Mouse (Mus musculus): ENCODE results near the gene Astl. TPM values are rescaled to one million over a fixed set of nuclear protein-coding genes. Genes with fewer than 3 reads are reported as not detected.
"Not testable (repeated sequence)": the region's sequence is repeated elsewhere in the genome, so short reads cannot be mapped to it uniquely, and the experiment has no call there.

Gene Astl
- not detected in 2 replicates for polyA plus RNA-seq (2012)

DNA sequence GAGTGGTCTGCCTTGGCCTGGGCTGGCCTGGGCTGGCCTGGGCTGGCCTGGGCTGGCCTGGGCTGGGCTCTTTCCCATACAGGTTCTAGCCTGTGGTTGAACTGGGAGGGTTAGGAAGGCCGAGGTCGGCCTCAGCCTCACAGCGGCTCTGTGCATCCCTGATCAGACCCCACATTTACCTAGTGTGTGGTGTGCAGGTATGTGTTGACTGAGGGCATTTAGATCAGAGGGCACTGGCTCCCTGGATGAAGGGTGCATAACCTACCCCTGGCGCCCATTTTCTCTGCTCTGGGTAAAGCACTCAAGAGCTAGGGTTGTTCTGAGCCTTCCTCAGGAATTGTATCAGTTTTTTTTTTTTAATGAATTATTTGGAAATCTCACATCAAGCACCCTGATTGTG is at the start of gene Astl:
Gene Astl, plus strand, starts transcription at position 224 of the 400 bp plus-strand sequence.
- Histone ChIP-seq H3K4me1 (ENCODE audit: control insufficient read depth) (peaks cover 18% of the 10 kb centered on the region), H3K36me3 (ENCODE audit: control insufficient read depth) (no peaks in the 10 kb centered on the region), H3K27me3 (ENCODE audit: control insufficient read depth) (peaks cover 38% of the 10 kb centered on the region), H3K4me3 (replicated peaks) (no peak within 1 kb of the TSS), H3K9me3 (ENCODE audit: control insufficient read depth, low read length) (no peaks in the 10 kb centered on the region)
- no peak for TF ChIP-seq TAL1 (IDR thresholded peaks at IDR 0.05; ENCODE audit: low read length)
- no peak for TF ChIP-seq GATA1 (IDR thresholded peaks at IDR 0.05; ENCODE audit: low read length)

DNA sequence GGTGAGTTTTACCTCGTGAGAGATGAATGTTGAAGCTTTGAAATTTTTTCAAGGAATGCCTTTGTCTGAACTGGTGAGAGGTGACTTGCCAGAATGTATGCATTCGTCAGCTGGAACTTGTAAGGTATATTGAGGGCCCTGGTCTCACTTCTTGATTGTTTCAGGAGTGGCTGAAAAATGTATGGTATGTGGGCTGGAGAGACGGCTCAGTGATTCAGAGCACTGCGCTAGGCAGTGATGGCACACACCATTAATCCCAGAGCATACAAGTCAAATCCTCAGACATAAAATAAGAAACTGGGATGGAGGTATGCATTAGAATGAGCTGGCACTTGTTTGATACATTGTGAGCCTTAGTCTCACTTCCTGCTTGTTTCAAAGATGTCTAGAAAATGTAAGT is 46.2 kb upstream of the Astl start:
- Histone ChIP-seq H3K4me3 (replicated peaks) (no peak overlapping the region), H3K9me3 (ENCODE audit: control insufficient read depth, low read length) (no peaks in the 10 kb centered on the region), H3K4me1 (ENCODE audit: control insufficient read depth) (no peaks in the 10 kb centered on the region), H3K36me3 (ENCODE audit: control insufficient read depth) (peaks cover 92% of the 10 kb centered on the region), H3K27me3 (ENCODE audit: control insufficient read depth) (no peaks in the 10 kb centered on the region)
- no peak for TF ChIP-seq TAL1 (IDR thresholded peaks at IDR 0.05; ENCODE audit: low read length)
- TF ChIP-seq GATA1 (IDR thresholded peaks at IDR 0.05; ENCODE audit: low read length): no peak

DNA sequence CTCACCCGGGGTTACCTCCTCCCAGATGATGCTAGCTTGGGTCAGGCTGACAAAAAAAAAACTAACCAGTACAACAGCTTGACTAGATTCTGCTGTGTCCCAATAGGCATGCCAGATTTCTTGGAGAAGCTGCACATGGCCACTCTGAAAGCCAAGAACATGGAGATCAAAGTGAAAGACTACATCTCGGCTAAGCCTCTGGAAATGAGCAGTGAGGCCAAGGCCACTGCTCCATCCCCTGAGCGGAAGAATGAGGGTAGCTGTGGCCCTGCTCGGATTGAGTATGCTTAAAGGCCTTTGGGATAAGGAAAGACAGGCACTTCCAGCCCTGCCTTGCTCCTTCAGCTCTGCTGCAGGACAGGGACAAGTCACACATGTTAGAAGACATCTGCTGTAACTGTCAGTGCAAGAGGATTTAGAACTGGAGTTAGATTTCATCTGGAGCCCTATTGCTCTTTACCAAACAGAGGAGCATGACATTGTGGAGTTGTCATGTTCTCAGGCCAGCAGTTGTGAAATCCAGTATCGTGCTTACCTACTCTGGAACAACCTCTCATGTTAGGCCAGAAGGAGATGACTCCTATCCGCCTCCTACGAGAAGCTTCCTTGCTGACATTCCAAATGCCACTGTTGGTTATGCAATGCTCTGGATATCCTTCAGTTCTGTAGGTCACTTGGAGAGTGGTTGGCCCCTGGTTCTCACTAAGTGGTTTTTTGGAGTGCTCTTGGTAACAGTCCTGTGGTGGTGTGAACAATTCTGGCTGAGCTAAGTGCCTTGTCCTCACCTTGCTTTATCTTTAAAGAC is 41.2 kb upstream of the Astl start:
- no peak overlapping the region for H3K4me3 ChIP-seq (replicated peaks)
- H3K9me3 ChIP-seq (ENCODE audit: control insufficient read depth, low read length): peaks cover under 1% of the 10 kb centered on the region; the same call in 1 of the 2 replicates
- peaks cover 99% of the 10 kb centered on the region for H3K36me3 ChIP-seq (ENCODE audit: control insufficient read depth)
- H3K4me1 ChIP-seq (ENCODE audit: control insufficient read depth): no peaks in the 10 kb centered on the region
- no peak for TF ChIP-seq TAL1 (IDR thresholded peaks at IDR 0.05; ENCODE audit: low read length)
- no peak for TF ChIP-seq GATA1 (IDR thresholded peaks at IDR 0.05; ENCODE audit: low read length)
- H3K27me3 ChIP-seq (ENCODE audit: control insufficient read depth): no peaks in the 10 kb centered on the region

DNA sequence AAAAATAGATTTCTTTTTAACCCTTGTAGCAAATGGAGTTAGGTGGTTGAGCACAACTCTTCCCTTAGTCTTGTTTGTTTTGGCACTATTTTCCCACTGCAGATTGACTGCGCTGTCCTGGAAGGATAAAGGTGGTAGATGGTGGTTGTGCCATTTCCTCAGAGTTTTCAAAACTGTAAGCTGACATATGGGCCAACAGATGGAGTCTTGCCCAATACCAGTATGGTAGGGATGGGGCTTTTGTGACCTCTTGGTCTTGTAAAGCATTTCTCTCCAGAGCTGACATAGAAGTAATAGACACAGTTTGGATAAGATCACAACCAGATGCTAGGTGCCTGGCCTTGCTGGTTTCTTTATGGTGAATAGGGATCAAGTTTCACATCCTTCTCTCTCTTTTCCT is 40.4 kb upstream of the Astl start:
- Histone ChIP-seq H3K27me3 (ENCODE audit: control insufficient read depth) (no peaks in the 10 kb centered on the region), H3K36me3 (ENCODE audit: control insufficient read depth) (peaks cover 91% of the 10 kb centered on the region), H3K4me1 (ENCODE audit: control insufficient read depth) (no peaks in the 10 kb centered on the region), H3K9me3 (ENCODE audit: control insufficient read depth, low read length) (peaks cover 4% of the 10 kb centered on the region; the same call in 1 of the 2 replicates), H3K4me3 (replicated peaks) (no peak overlapping the region)
- TF ChIP-seq TAL1 (IDR thresholded peaks at IDR 0.05; ENCODE audit: low read length) (no peak), GATA1 (IDR thresholded peaks at IDR 0.05; ENCODE audit: low read length) (no peak)

DNA sequence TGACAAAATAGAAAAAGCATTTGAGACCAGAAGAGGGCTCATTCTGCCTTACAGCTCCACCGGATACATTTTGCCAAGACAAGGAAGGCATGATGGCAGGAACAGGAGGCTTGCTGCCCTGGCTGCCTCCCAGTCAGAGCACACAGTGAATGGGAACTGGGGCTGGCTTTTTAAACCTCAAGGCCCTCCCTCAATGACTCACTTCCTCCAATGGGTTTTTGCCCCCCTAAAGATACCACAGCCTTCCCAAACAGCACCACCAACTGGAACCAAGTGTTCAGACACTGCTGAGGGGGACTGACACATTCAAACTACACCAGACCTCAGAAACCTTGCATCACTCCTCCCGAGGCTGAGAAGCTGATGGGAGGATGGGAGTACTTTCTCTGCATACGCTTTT is 37.7 kb upstream of the Astl start:
- Histone ChIP-seq H3K4me3 (replicated peaks) (no peak overlapping the region), H3K27me3 (ENCODE audit: control insufficient read depth) (no peaks in the 10 kb centered on the region), H3K36me3 (ENCODE audit: control insufficient read depth) (peaks cover 65% of the 10 kb centered on the region), H3K4me1 (ENCODE audit: control insufficient read depth) (no peaks in the 10 kb centered on the region), H3K9me3 (ENCODE audit: control insufficient read depth, low read length) (peaks cover 4% of the 10 kb centered on the region; the same call in 1 of the 2 replicates)
- TF ChIP-seq TAL1 (IDR thresholded peaks at IDR 0.05; ENCODE audit: low read length) (no peak), GATA1 (IDR thresholded peaks at IDR 0.05; ENCODE audit: low read length) (no peak)

DNA sequence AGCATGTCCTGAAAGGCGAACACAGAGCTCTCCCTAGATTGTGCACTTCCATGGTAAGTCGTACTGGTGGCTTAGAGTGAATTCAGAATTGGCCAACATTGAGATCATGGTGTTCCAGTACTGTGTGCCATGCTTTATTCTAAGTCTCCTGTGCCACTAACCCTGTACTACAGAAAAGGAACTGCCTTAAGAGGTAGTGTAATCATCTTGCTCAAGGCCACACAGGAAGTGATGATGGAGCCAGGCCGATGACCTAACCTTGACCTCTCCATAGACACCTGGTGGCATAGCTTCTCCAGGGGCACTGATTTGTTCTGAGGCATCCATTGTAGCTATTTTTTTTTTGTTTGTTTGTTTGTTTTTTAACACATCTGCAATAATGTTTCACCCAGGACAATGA is 36.6 kb upstream of the Astl start:
- no peaks in the 10 kb centered on the region for H3K27me3 ChIP-seq (ENCODE audit: control insufficient read depth)
- peaks cover 4% of the 10 kb centered on the region; the same call in 1 of the 2 replicates for H3K9me3 ChIP-seq (ENCODE audit: control insufficient read depth, low read length)
- no peak overlapping the region for H3K4me3 ChIP-seq (replicated peaks)
- TF ChIP-seq TAL1 (IDR thresholded peaks at IDR 0.05; ENCODE audit: low read length) (no peak), GATA1 (IDR thresholded peaks at IDR 0.05; ENCODE audit: low read length) (no peak)
- peaks cover 53% of the 10 kb centered on the region for H3K36me3 ChIP-seq (ENCODE audit: control insufficient read depth)
- H3K4me1 ChIP-seq (ENCODE audit: control insufficient read depth): no peaks in the 10 kb centered on the region

DNA sequence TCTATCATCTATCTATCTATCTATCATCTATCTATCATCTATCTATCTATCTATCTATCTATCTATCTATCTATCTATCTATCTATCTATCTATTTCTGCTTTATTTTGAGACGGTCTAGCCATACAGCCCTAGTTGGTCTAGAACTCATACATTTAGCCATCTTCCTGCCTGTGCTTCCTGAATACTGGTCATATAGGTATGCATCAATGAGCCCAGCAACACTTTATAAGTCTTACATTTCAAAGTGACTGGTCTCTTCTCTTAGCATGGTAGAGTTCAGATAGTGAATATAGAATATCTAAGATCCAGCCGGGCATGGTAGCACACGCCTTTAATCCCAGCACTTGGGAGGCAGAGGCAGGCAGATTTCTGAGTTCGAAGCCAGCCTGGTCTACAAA is 34.2 kb upstream of the Astl start:
- H3K4me1 ChIP-seq (ENCODE audit: control insufficient read depth); H3K4me3 ChIP-seq (replicated peaks); H3K9me3 ChIP-seq (ENCODE audit: control insufficient read depth, low read length); H3K27me3 ChIP-seq (ENCODE audit: control insufficient read depth): not testable (repeated sequence)
- H3K36me3 ChIP-seq (ENCODE audit: control insufficient read depth): peaks cover 30% of the 10 kb centered on the region

DNA sequence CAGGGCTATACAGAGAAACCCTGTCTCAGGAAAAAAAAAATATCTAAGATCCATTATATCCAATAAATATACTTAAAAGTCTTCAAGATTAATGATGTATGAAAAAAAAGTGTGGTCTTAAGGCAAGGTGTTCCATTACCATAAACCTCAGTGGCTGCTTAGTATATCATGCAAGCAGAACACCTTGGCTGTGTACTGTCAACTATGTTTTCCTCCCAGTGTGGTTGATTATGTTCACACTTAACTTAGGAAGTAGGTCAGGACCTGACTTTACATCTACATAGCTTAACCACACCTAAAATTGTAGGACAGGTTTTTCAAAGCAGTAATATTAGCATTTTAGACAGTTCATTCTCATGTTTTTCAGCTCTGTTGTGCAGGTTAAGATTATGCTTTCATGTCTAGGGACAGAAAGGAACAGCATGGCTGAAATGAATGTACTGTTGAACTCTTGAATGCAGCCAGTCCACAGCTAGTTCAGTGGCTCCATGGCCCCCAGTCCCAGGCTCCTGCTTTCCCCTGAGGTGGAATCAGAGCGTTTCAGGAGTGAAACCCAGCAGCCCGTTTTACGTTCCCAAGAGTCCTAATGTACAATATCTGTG is 33.7 kb upstream of the Astl start:
- peaks cover 25% of the 10 kb centered on the region for H3K36me3 ChIP-seq (ENCODE audit: control insufficient read depth)
- H3K4me1 ChIP-seq (ENCODE audit: control insufficient read depth): no peaks in the 10 kb centered on the region

DNA sequence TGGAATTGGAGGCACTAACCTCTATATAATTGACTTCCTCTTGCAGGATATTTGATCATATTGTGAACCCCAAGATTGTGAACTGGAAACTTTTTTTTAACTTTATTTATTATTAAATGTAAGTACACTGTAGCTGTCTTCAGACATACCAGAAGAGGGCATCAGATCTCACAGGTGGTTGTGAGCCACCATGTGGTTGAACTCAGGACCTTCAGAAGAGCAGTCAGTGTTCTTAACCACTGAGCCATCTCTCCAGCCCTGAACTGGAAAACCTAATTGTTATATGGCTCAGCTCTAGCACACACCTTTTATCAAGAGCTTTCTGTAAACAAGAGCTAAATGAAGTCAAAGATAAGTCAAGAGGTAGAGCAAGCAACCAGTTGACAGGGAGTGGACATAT is 32.3 kb upstream of the Astl start:
- Histone ChIP-seq H3K27me3 (ENCODE audit: control insufficient read depth) (no peaks in the 10 kb centered on the region), H3K4me3 (replicated peaks) (no peak overlapping the region), H3K4me1 (ENCODE audit: control insufficient read depth) (no peaks in the 10 kb centered on the region), H3K36me3 (ENCODE audit: control insufficient read depth) (peaks cover 11% of the 10 kb centered on the region), H3K9me3 (ENCODE audit: control insufficient read depth, low read length) (peaks cover 4% of the 10 kb centered on the region; the same call in 1 of the 2 replicates)
- TF ChIP-seq GATA1 (IDR thresholded peaks at IDR 0.05; ENCODE audit: low read length): no peak
- no peak for TF ChIP-seq TAL1 (IDR thresholded peaks at IDR 0.05; ENCODE audit: low read length)

More for the DNA sequence above, 33.7 kb upstream of the Astl start:
- Histone ChIP-seq H3K4me3 (replicated peaks) (no peak overlapping the region), H3K27me3 (ENCODE audit: control insufficient read depth) (no peaks in the 10 kb centered on the region), H3K9me3 (ENCODE audit: control insufficient read depth, low read length) (peaks cover 4% of the 10 kb centered on the region; the same call in 1 of the 2 replicates)
- TF ChIP-seq GATA1 (IDR thresholded peaks at IDR 0.05; ENCODE audit: low read length) (no peak), TAL1 (IDR thresholded peaks at IDR 0.05; ENCODE audit: low read length) (no peak)
